In genomic region chr5:131229744-131230143, GRCm38 (mm10) we compare ENCODE assay signal across 22 mouse cellular contexts.
DNase-seq lines count a peak whose midpoint lies in the region; ATAC-seq and TF ChIP-seq lines count a peak whose summit lies in the region.
"Had no signal": no experiment of that assay in that cellular context is flagged by ENCODE, and none has a peak within 500 bp of the region (broad histone marks: within the 10 kb centered on the region; RNA-seq: fewer than 3 reads in every experiment).

No protein-coding gene starts in this region.

- H3K4me2 ChIP-seq in heart, embryonic 11.5 days: no peak overlapping the region
- no peak overlapping the region for H3K4me2 ChIP-seq in heart, embryonic 14.5 days (ENCODE audit: low read length)
- H3K4me2 ChIP-seq: forebrain, embryonic 13.5 days; limb, embryonic 13.5 days; liver, embryonic 11.5 days; midbrain, embryonic 13.5 days; neural tube, embryonic 13.5 days had no signal

- H3K27ac ChIP-seq in gastrocnemius, adult 2 months: peak overlapping the region; percentile 92
- peak overlapping the region; percentile 41; the same call in 1 of the 2 replicates for H3K27ac ChIP-seq in heart, embryonic 11.5 days (ENCODE audit: low read depth, low read length)
- peak overlapping the region; percentile 64 to 79 for H3K27ac ChIP-seq in heart, embryonic 14.5 days (replicated peaks in 1 of 2; ENCODE audit: control insufficient read depth in 1 of 2, insufficient read depth in 1 of 2, low read depth in 2 of 2, low read length in 2 of 2)
- H3K27ac ChIP-seq: forebrain, embryonic 13.5 days; layer of hippocampus, adult 2 months; limb, embryonic 13.5 days; macrophage; midbrain, embryonic 13.5 days; neural tube, embryonic 13.5 days had no signal

- peak; percentile 46 for DNase-seq in gastrocnemius, adult 2 months
- DNase-seq in gastrocnemius, adult 8-10 months (ENCODE audit: low spot score in 2 of 2): no peak
- no peak for DNase-seq in heart, postnatal 10 days
- peak; percentile 40 for DNase-seq in skeletal muscle tissue, adult 2 months (ENCODE audit: low read depth, low spot score)
- no peak for DNase-seq in kidney, adult 8-10 months
- DNase-seq: adrenal gland, postnatal 36 days; cerebellum, adult 2 months; cerebellum, postnatal 14 days; kidney, adult 18-20 months; kidney, postnatal 36 days; liver, postnatal 0 days; thymus, postnatal 4 days had no signal

- H3K27me3 ChIP-seq in heart, embryonic 11.5 days (ENCODE audit: control insufficient read depth, insufficient read depth, low read length): no peaks in the 10 kb centered on the region
- no peaks in the 10 kb centered on the region for H3K27me3 ChIP-seq in heart, embryonic 14.5 days (ENCODE audit: control insufficient read depth, insufficient read depth, low read length)
- H3K27me3 ChIP-seq: forebrain, embryonic 13.5 days; limb, embryonic 13.5 days; midbrain, embryonic 13.5 days; neural tube, embryonic 13.5 days had no signal

- H3K9me3 ChIP-seq in heart, embryonic 11.5 days (replicated peaks; ENCODE audit: control insufficient read depth, low read length): no peaks in the 10 kb centered on the region
- no peaks in the 10 kb centered on the region for H3K9me3 ChIP-seq in heart, embryonic 14.5 days (ENCODE audit: control insufficient read depth, low read length)
- H3K9me3 ChIP-seq: forebrain, embryonic 13.5 days; limb, embryonic 13.5 days; midbrain, embryonic 13.5 days; neural tube, embryonic 13.5 days had no signal

- TF ChIP-seq CTCF in gastrocnemius, adult 2 months (IDR thresholded peaks at IDR 0.05): no peak

- H3K36me3 ChIP-seq in heart, embryonic 11.5 days (ENCODE audit: control insufficient read depth, insufficient read depth, low read length): no peaks in the 10 kb centered on the region
- H3K36me3 ChIP-seq in heart, embryonic 14.5 days (ENCODE audit: control insufficient read depth, insufficient read depth, low read length): no peaks in the 10 kb centered on the region
- H3K36me3 ChIP-seq: limb, embryonic 13.5 days; midbrain, embryonic 13.5 days; neural tube, embryonic 13.5 days had no signal

- H3K9ac ChIP-seq in heart, embryonic 11.5 days (ENCODE audit: low read depth, low read length): no peak overlapping the region
- H3K9ac ChIP-seq in heart, embryonic 14.5 days (ENCODE audit: low read length): no peak overlapping the region
- H3K9ac ChIP-seq: forebrain, embryonic 13.5 days; limb, embryonic 13.5 days; liver, postnatal 0 days; midbrain, embryonic 13.5 days; neural tube, embryonic 13.5 days had no signal

- no peak for ATAC-seq in heart, embryonic 11.5 days (replicated peaks; ENCODE audit: insufficient number of reproducible peaks, low FRiP score, low TSS enrichment)
- ATAC-seq in heart, embryonic 14.5 days (ENCODE audit: insufficient number of reproducible peaks, insufficient read depth, low FRiP score, low read depth): no peak
- ATAC-seq: forebrain, embryonic 13.5 days; hindbrain, embryonic 16.5 days; liver, postnatal 0 days; midbrain, embryonic 13.5 days had no signal

- peaks cover 6% of the 10 kb centered on the region for H3K4me1 ChIP-seq in heart, embryonic 11.5 days (ENCODE audit: control insufficient read depth, insufficient read depth, low read length)
- H3K4me1 ChIP-seq in heart, embryonic 14.5 days (ENCODE audit: control insufficient read depth in 2 of 2, insufficient read depth in 2 of 2, low read length in 2 of 2): peaks cover 17 to 28% of the 10 kb centered on the region in 2 experiments
- H3K4me1 ChIP-seq: forebrain, embryonic 13.5 days; limb, embryonic 13.5 days; midbrain, embryonic 13.5 days had no signal

- WGBS in heart, embryonic 11.5 days (ENCODE audit: insufficient replicate concordance): 64% methylated on average over 10 of the region's 10 CpGs
- WGBS in heart, embryonic 14.5 days: 52% methylated on average over 10 of the region's 10 CpGs

- no peak overlapping the region for H3K4me3 ChIP-seq in gastrocnemius, adult 2 months
- no peak overlapping the region for H3K4me3 ChIP-seq in heart, embryonic 11.5 days (ENCODE audit: low read depth, low read length)
- H3K4me3 ChIP-seq in heart, embryonic 14.5 days (ENCODE audit: control insufficient read depth in 1 of 2, insufficient read depth in 1 of 2, low read depth in 1 of 2, low read length in 2 of 2): no peak overlapping the region
- H3K4me3 ChIP-seq: forebrain, embryonic 13.5 days; layer of hippocampus, adult 2 months; limb, embryonic 13.5 days; midbrain, embryonic 13.5 days; neural tube, embryonic 13.5 days had no signal

- intact Hi-C loops in gastrocnemius, adult 2 months (cut with DNase I): loop anchor here (2.0 to 5.0 kb wide), 2 partner anchors 35 to 78 kb away; partner anchors contain the start of gene Galnt17
- intact Hi-C loops in heart, postnatal 10 days (cut with DNase I): loop anchor here (5.0 kb wide), 1 partner anchor 78 kb away; the partner anchor contains the start of gene Galnt17

Comparison
In these comparisons a context has a peak if more than half of its experiments do, and no peak if none do; other contexts are left out.
1. DNase-seq: peak in gastrocnemius, adult 2 months (single experiment) and skeletal muscle tissue, adult 2 months (single experiment); none in gastrocnemius, adult 8-10 months (0 of 2), heart, postnatal 10 days (0 of 2) and kidney, adult 8-10 months (0 of 2).
2. H3K27ac ChIP-seq: peak in every context shown above with its lines; median percentile 92 in gastrocnemius, adult 2 months; 72 in heart, embryonic 14.5 days; 41 in heart, embryonic 11.5 days.